Mouse (Mus musculus): ENCODE results near the gene Fam166b. TPM values are rescaled to one million over a fixed set of nuclear protein-coding genes. Genes with fewer than 3 reads are reported as not detected.

The Fam166b gene
- polyA plus RNA-seq, 2 experiments, result 0.14 to 0.20 TPM

DNA sequence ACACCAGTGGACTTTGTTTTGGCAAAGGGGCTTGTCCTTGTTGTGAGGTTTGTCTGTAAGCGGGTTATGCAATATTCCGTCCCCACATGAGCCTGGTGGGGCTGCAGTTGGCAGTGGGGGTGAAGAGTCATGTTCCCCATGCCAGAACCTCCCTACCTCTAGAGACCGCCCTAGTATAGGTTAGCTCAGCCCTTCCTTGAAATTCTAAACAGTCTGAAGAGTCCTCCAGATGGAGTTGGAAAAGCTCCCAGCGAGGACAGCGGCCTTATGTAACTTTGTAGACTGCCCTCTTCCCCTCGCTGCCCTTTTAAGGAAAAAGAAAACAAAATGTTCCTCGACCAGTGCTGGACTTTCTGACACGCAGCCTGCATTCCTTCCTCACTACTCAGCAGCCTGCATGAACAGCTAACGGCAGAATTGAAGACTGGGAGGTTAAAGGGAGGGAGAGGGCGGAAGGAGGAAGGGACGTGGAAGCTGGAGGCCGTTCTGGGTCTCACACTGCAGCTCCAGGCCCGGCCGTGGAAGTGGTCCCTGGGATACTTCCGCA lies 34.5 kb downstream of the Fam166b start:
- Histone ChIP-seq H3K4me2 (replicated peaks; ENCODE audit: low read depth, low read length, severe bottlenecking) (no peak overlapping the region), H3K9ac (ENCODE audit: low read depth, low read length, severe bottlenecking) (no peak overlapping the region), H3K27me3 (ENCODE audit: control insufficient read depth, insufficient read depth, low read length) (no peaks in the 10 kb centered on the region), H3K27ac (replicated peaks; ENCODE audit: low read depth, low read length) (peak overlapping the region; percentile 45), H3K4me1 (ENCODE audit: control insufficient read depth, insufficient read depth, low read length) (peaks cover 24% of the 10 kb centered on the region), H3K4me3 (replicated peaks; ENCODE audit: low read length) (no peak overlapping the region), H3K36me3 (ENCODE audit: control insufficient read depth, insufficient read depth, low read length) (no peaks in the 10 kb centered on the region), H3K9me3 (ENCODE audit: control insufficient read depth, low read length) (no peaks in the 10 kb centered on the region)
- DNase-seq (ENCODE audit: low spot score) (peak; percentile 58), ATAC-seq (ENCODE audit: low FRiP score, low read depth) (no peak)
- TF ChIP-seq POLR2A (IDR thresholded peaks at IDR 0.05; ENCODE audit: borderline replicate concordance, extremely low read depth, insufficient read depth, insufficient read length), result no peak
- WGBS, result 46% methylated on average over 15 of the region's 15 CpGs

DNA sequence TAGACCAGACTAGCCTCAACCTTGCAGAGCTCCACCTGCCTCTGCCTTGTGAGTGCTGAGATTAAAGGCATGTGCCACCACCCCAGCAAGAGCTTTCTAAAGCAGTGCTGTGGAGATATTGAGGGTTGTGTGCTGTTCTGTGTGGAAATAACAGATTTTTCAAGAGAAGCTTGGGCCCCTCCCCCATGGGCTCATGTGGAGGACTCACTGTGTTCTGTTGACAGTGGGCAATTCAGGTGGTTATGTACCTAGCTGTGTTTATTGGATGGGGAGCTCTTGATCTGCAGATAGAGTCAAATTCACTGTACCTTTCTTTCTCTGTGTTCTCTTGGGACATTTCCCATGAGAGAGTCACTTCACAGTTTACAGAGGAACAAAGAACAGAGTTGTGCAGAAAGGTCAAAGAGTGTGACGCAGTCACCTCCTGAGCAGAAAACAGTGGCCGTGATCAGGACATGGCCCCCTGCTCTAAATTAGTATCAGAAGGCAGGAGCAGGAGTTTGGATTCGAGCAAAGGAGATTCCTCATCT lies 37.3 kb downstream of the Fam166b start:
- 0 out of 2 replicates have a peak, but pooled peaks cover 3% of the 10 kb centered on the region for H3K4me1 ChIP-seq (ENCODE audit: control insufficient read depth, insufficient read depth, low read length)
- H3K36me3 ChIP-seq (ENCODE audit: control insufficient read depth, insufficient read depth, low read length), result no peaks in the 10 kb centered on the region
- TF ChIP-seq POLR2A (IDR thresholded peaks at IDR 0.05; ENCODE audit: borderline replicate concordance, extremely low read depth, insufficient read depth, insufficient read length), result no peak
- H3K9ac ChIP-seq (ENCODE audit: low read depth, low read length, severe bottlenecking), result no peak overlapping the region
- DNase-seq (ENCODE audit: low spot score) (no peak), ATAC-seq (ENCODE audit: low FRiP score, low read depth) (no peak)
- no peaks in the 10 kb centered on the region for H3K27me3 ChIP-seq (ENCODE audit: control insufficient read depth, insufficient read depth, low read length)
- 72% methylated on average over 3 of the region's 3 CpGs for WGBS
- H3K4me2 ChIP-seq (replicated peaks; ENCODE audit: low read depth, low read length, severe bottlenecking), result no peak overlapping the region
- H3K27ac ChIP-seq (replicated peaks; ENCODE audit: low read depth, low read length), result no peak overlapping the region
- H3K9me3 ChIP-seq (ENCODE audit: control insufficient read depth, low read length), result no peaks in the 10 kb centered on the region
- H3K4me3 ChIP-seq (replicated peaks; ENCODE audit: low read length), result no peak overlapping the region

DNA sequence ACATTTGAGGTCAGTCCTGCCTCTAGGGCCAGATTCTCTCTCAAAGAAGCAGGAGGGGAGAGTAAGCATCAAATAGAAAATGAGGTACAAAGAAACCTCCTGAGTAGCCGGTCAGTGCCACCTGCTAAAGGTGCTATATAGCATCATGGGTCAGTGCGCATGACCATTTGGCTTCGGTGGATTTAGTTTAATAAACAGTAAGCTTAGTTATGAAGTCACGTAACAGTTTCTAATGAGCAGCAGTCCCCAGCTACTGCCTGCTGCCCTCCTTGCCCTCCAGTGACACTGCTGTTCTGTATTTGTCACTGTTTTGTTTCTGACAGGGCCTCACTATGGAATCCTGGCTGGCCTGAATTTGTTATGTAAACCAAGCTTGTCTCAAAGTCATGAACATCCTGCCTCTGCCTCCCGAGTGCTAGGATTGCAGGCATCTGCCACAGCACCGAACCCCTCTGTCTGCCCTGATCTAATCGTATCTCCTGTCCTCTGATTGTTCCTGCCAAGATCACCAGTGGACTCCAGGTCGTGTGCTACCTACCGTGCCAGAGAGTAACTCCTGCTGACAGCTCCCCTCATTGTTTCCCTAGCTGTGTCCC lies 39.0 kb downstream of the Fam166b start:
- no peak for DNase-seq (ENCODE audit: low spot score)
- no peak for ATAC-seq (ENCODE audit: low FRiP score, low read depth)
- Histone ChIP-seq H3K9ac (ENCODE audit: low read depth, low read length, severe bottlenecking) (no peak overlapping the region), H3K36me3 (ENCODE audit: control insufficient read depth, insufficient read depth, low read length) (no peaks in the 10 kb centered on the region), H3K4me3 (replicated peaks; ENCODE audit: low read length) (no peak overlapping the region), H3K4me1 (ENCODE audit: control insufficient read depth, insufficient read depth, low read length) (0 out of 2 replicates have a peak, but pooled peaks cover 3% of the 10 kb centered on the region), H3K4me2 (replicated peaks; ENCODE audit: low read depth, low read length, severe bottlenecking) (no peak overlapping the region), H3K9me3 (ENCODE audit: control insufficient read depth, low read length) (no peaks in the 10 kb centered on the region), H3K27me3 (ENCODE audit: control insufficient read depth, insufficient read depth, low read length) (no peaks in the 10 kb centered on the region), H3K27ac (replicated peaks; ENCODE audit: low read depth, low read length) (no peak overlapping the region)
- TF ChIP-seq POLR2A (IDR thresholded peaks at IDR 0.05; ENCODE audit: borderline replicate concordance, extremely low read depth, insufficient read depth, insufficient read length), result no peak
- WGBS, result 74% methylated on average over 9 of the region's 9 CpGs

- Histone ChIP-seq H3K4me3 (replicated peaks; ENCODE audit: low read length) (no peak overlapping the region), H3K9me3 (ENCODE audit: control insufficient read depth, low read length) (no peaks in the 10 kb centered on the region), H3K36me3 (ENCODE audit: control insufficient read depth, insufficient read depth, low read length) (no peaks in the 10 kb centered on the region), H3K27ac (replicated peaks; ENCODE audit: low read depth, low read length) (no peak overlapping the region), H3K27me3 (ENCODE audit: control insufficient read depth, insufficient read depth, low read length) (no peaks in the 10 kb centered on the region), H3K4me1 (ENCODE audit: control insufficient read depth, insufficient read depth, low read length) (0 out of 2 replicates have a peak, but pooled peaks cover 3% of the 10 kb centered on the region), H3K9ac (ENCODE audit: low read depth, low read length, severe bottlenecking) (no peak overlapping the region), H3K4me2 (replicated peaks; ENCODE audit: low read depth, low read length, severe bottlenecking) (no peak overlapping the region)
- ATAC-seq (ENCODE audit: low FRiP score, low read depth), result no peak
- WGBS, result 81% methylated on average over 2 of the region's 2 CpGs
- no peak for TF ChIP-seq POLR2A (IDR thresholded peaks at IDR 0.05; ENCODE audit: borderline replicate concordance, extremely low read depth, insufficient read depth, insufficient read length)
- DNase-seq (ENCODE audit: low spot score), result no peak
These were observed 39.5 kb downstream of the Fam166b start for GRCm38 (mm10) chr4:43389390-43389789.

- TF ChIP-seq POLR2A (IDR thresholded peaks at IDR 0.05; ENCODE audit: borderline replicate concordance, extremely low read depth, insufficient read depth, insufficient read length), result no peak
- ATAC-seq (ENCODE audit: low FRiP score, low read depth), result no peak
These were observed 42.0 kb downstream of the Fam166b start for GRCm38 (mm10) chr4:43386932-43387331.

More at GRCm38 (mm10) chr4:43386932-43387331, 42.0 kb downstream of the Fam166b start:
- Histone ChIP-seq H3K27me3 (ENCODE audit: control insufficient read depth, insufficient read depth, low read length) (no peaks in the 10 kb centered on the region), H3K9ac (ENCODE audit: low read depth, low read length, severe bottlenecking) (no peak overlapping the region), H3K4me1 (ENCODE audit: control insufficient read depth, insufficient read depth, low read length) (no peaks in the 10 kb centered on the region), H3K9me3 (ENCODE audit: control insufficient read depth, low read length) (no peaks in the 10 kb centered on the region), H3K36me3 (ENCODE audit: control insufficient read depth, insufficient read depth, low read length) (no peaks in the 10 kb centered on the region), H3K4me3 (replicated peaks; ENCODE audit: low read length) (no peak overlapping the region), H3K4me2 (replicated peaks; ENCODE audit: low read depth, low read length, severe bottlenecking) (no peak overlapping the region), H3K27ac (replicated peaks; ENCODE audit: low read depth, low read length) (no peak overlapping the region)
- DNase-seq (ENCODE audit: low spot score), result no peak

Measured in limb, embryonic 14.5 days (tissue).